ENCODE assay signal across 30 mouse cellular contexts in genomic region chr15:21069264-21069663, GRCm38 (mm10).
"Had no signal": no experiment of that assay in that cellular context is flagged by ENCODE, and none has a peak within 500 bp of the region (broad histone marks: within the 10 kb centered on the region; RNA-seq: fewer than 3 reads in every experiment).

No protein-coding gene starts in this region.

- H3K27me3 ChIP-seq: heart, embryonic 12.5 days; heart, embryonic 13.5 days; heart, embryonic 15.5 days; hindbrain, embryonic 12.5 days; hindbrain, embryonic 13.5 days; hindbrain, embryonic 15.5 days; intestine, embryonic 15.5 days; kidney, embryonic 15.5 days had no signal

- H3K4me1 ChIP-seq: heart, embryonic 10.5 days; heart, embryonic 12.5 days; heart, embryonic 13.5 days; heart, embryonic 15.5 days; hindbrain, embryonic 10.5 days; hindbrain, embryonic 12.5 days; hindbrain, embryonic 13.5 days; hindbrain, embryonic 15.5 days; intestine, embryonic 15.5 days; kidney, embryonic 15.5 days had no signal

- H3K9me3 ChIP-seq: heart, embryonic 10.5 days; heart, embryonic 12.5 days; heart, embryonic 13.5 days; heart, embryonic 15.5 days; hindbrain, embryonic 10.5 days; hindbrain, embryonic 12.5 days; hindbrain, embryonic 13.5 days; hindbrain, embryonic 15.5 days; intestine, embryonic 15.5 days; kidney, embryonic 15.5 days had no signal

- H3K27ac ChIP-seq: heart, embryonic 10.5 days; heart, embryonic 13.5 days; heart, embryonic 15.5 days; hindbrain, embryonic 10.5 days; hindbrain, embryonic 12.5 days; hindbrain, embryonic 13.5 days; hindbrain, embryonic 14.5 days; hindbrain, embryonic 15.5 days; hindbrain, postnatal 0 days; intestine, embryonic 15.5 days; kidney, embryonic 15.5 days; kidney, postnatal 0 days; layer of hippocampus, adult 2 months had no signal

- H3K36me3 ChIP-seq: heart, embryonic 10.5 days; heart, embryonic 12.5 days; heart, embryonic 13.5 days; heart, embryonic 15.5 days; hindbrain, embryonic 10.5 days; hindbrain, embryonic 12.5 days; hindbrain, embryonic 13.5 days; hindbrain, embryonic 15.5 days; intestine, embryonic 15.5 days; kidney, embryonic 15.5 days had no signal

- H3K4me3 ChIP-seq: heart, embryonic 10.5 days; heart, embryonic 12.5 days; heart, embryonic 13.5 days; heart, embryonic 15.5 days; hindbrain, embryonic 10.5 days; hindbrain, embryonic 12.5 days; hindbrain, embryonic 13.5 days; hindbrain, embryonic 15.5 days; intestine, embryonic 15.5 days; kidney, embryonic 15.5 days; layer of hippocampus, adult 2 months had no signal

- H3K9ac ChIP-seq: heart, embryonic 12.5 days; heart, embryonic 13.5 days; heart, embryonic 15.5 days; hindbrain, embryonic 12.5 days; hindbrain, embryonic 13.5 days; hindbrain, embryonic 14.5 days; hindbrain, embryonic 15.5 days; intestine, embryonic 15.5 days; kidney, embryonic 15.5 days had no signal

- DNase-seq: heart, postnatal 10 days; heart, postnatal 14 days; heart, postnatal 36 days; heart, postnatal 4 days; kidney, adult 11 months; kidney, adult 18-20 months; kidney, adult 2 months; kidney, adult 8-10 months; kidney, adult 9 months; kidney, postnatal 10 days; kidney, postnatal 14 days; kidney, postnatal 25 days; kidney, postnatal 36 days; kidney, postnatal 4 days; layer of hippocampus, adult 9-11 months; layer of hippocampus, postnatal 36 days had no signal
